Mouse (Mus musculus): ENCODE results near the gene Rbpj. TPM values are rescaled to one million over a fixed set of nuclear protein-coding genes. Genes with fewer than 3 reads are reported as not detected.

Gene Rbpj
- polyA plus RNA-seq, 1 experiment from 2014 or later, result 14.2 TPM

DNA sequence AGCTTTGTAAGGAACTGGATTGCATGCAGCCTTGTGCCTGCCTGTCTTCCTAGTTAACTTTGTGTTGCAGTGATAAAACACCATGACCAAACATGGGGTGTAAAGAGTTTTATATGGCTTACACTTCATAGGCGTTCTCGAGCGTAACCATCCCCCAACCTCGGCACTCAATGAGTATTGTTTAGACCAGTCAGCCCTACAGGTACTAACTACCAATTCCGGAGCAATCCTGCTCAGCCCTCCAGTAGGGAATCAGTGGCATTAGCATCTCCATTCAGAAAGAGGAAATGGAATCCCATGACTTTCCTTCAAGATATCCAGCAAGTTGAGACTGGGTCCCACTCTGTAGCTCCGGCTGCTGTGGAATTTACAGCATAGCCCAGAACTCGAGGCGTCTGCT lies 89.5 kb downstream of the Rbpj start:
- no peak overlapping the region for H3K27ac ChIP-seq (ENCODE audit: low read depth, low read length)
- H3K36me3 ChIP-seq (ENCODE audit: control insufficient read depth, insufficient read depth), result no peaks in the 10 kb centered on the region
- no peaks in the 10 kb centered on the region for H3K4me1 ChIP-seq (replicated peaks; ENCODE audit: control insufficient read depth, insufficient read depth, low read length)
- TF ChIP-seq CTCF (IDR thresholded peaks at IDR 0.05; ENCODE audit: low read depth), result no peak
- no peak overlapping the region for H3K9ac ChIP-seq (ENCODE audit: low read depth, low read length)
- no peaks in the 10 kb centered on the region for H3K27me3 ChIP-seq (replicated peaks; ENCODE audit: control insufficient read depth, insufficient read depth, low read length)
- no peak overlapping the region for H3K4me2 ChIP-seq (replicated peaks; ENCODE audit: low read depth)
- 88% methylated on average over 8 of the region's 8 CpGs for WGBS
- ATAC-seq, result no peak
- H3K9me3 ChIP-seq (ENCODE audit: control insufficient read depth), result no peaks in the 10 kb centered on the region
- H3K4me3 ChIP-seq (ENCODE audit: low read depth, low read length), result no peak overlapping the region

DNA sequence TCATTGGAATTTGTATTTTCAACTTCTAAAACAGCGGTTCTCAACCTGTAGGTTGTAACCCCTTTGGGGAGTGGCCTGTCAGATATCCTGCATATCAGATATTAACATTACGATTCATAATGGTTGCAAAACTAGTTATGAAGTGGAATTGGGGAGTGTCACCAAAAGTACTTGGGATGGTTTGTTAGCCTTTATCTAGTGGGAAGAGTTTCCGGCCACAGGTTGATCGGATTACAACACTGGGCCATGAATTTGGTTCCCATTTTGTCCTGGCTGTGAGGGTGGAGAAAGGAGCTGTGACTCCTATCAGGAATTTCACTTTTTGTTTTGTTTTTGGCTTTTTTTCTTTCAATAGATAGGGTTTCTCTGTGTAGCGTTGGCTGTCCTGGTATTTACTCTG lies 90.0 kb downstream of the Rbpj start:
- Histone ChIP-seq H3K36me3 (ENCODE audit: control insufficient read depth, insufficient read depth) (no peaks in the 10 kb centered on the region), H3K9ac (ENCODE audit: low read depth, low read length) (no peak overlapping the region), H3K27ac (ENCODE audit: low read depth, low read length) (no peak overlapping the region), H3K4me1 (replicated peaks; ENCODE audit: control insufficient read depth, insufficient read depth, low read length) (no peaks in the 10 kb centered on the region), H3K4me2 (replicated peaks; ENCODE audit: low read depth) (no peak overlapping the region), H3K9me3 (ENCODE audit: control insufficient read depth) (no peaks in the 10 kb centered on the region), H3K27me3 (replicated peaks; ENCODE audit: control insufficient read depth, insufficient read depth, low read length) (no peaks in the 10 kb centered on the region), H3K4me3 (ENCODE audit: low read depth, low read length) (no peak overlapping the region)
- TF ChIP-seq CTCF (IDR thresholded peaks at IDR 0.05; ENCODE audit: low read depth), result no peak
- 89% methylated on average over 5 of the region's 5 CpGs for WGBS
- ATAC-seq, result no peak

DNA sequence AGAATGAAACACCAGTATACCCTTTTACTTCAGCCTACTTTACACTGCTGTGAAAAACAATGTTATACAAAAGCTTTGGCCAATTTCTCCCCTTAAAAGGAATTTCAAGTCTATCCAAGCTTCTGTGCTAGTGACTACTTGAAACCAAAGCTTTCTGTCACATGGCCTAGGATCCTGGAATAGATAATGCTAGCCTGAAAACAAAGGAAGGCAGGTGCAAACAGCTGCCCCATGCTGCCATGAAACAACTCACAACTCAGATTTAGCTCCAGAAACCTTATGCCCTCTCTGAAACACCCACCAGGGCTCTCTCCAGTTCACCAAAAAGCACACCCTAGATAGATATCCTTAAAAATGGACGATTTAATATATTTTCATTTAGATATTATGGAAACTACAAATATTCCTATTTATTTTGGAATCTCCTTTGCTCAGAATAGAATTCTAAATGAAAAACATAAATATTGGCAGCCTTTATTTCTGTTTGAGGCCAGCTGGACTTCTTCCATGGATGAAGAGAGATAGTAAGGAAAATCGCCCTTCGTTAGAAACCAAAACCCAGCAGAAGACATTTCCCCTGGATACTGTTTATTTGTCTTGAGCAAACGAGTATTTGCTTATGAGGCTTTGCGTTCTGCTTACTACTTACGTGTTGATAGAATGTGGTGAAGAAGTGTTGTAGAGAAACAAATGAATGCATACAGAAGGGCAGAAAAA lies 91.8 kb downstream of the Rbpj start:
- Histone ChIP-seq H3K9me3 (ENCODE audit: control insufficient read depth) (no peaks in the 10 kb centered on the region), H3K4me3 (ENCODE audit: low read depth, low read length) (no peak overlapping the region), H3K36me3 (ENCODE audit: control insufficient read depth, insufficient read depth) (no peaks in the 10 kb centered on the region), H3K27ac (ENCODE audit: low read depth, low read length) (no peak overlapping the region), H3K9ac (ENCODE audit: low read depth, low read length) (no peak overlapping the region), H3K27me3 (replicated peaks; ENCODE audit: control insufficient read depth, insufficient read depth, low read length) (no peaks in the 10 kb centered on the region), H3K4me2 (replicated peaks; ENCODE audit: low read depth) (no peak overlapping the region), H3K4me1 (replicated peaks; ENCODE audit: control insufficient read depth, insufficient read depth, low read length) (no peaks in the 10 kb centered on the region)
- 63% methylated on average over 6 of the region's 6 CpGs for WGBS
- ATAC-seq, result no peak
- no peak for TF ChIP-seq CTCF (IDR thresholded peaks at IDR 0.05; ENCODE audit: low read depth)

DNA sequence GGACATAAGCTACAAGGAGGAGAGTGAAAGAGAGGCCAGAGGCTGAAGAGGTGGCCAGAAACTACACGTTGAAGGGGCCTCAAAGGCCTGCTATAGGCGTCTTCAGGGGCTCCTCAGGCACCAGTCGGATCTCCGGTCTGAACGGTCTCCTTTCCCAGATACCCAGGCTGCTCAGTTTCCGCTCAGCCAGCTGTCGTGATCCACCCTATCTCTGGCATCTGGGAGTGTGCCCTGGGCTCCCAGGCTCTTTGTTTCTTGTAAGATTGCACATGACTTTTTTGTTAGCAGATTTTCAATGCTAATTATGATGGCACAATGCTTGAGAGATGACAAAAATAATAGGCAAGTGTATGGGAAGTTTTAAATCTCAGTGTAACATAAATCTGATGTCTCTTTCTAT lies 95.2 kb downstream of the Rbpj start:
- Histone ChIP-seq H3K4me3 (ENCODE audit: low read depth, low read length) (no peak overlapping the region), H3K4me2 (replicated peaks; ENCODE audit: low read depth) (no peak overlapping the region), H3K36me3 (ENCODE audit: control insufficient read depth, insufficient read depth) (no peaks in the 10 kb centered on the region), H3K27me3 (replicated peaks; ENCODE audit: control insufficient read depth, insufficient read depth, low read length) (no peaks in the 10 kb centered on the region), H3K9me3 (ENCODE audit: control insufficient read depth) (no peaks in the 10 kb centered on the region), H3K9ac (ENCODE audit: low read depth, low read length) (no peak overlapping the region), H3K4me1 (replicated peaks; ENCODE audit: control insufficient read depth, insufficient read depth, low read length) (no peaks in the 10 kb centered on the region), H3K27ac (ENCODE audit: low read depth, low read length) (no peak overlapping the region)
- WGBS, result 80% methylated on average over 7 of the region's 7 CpGs
- no peak for ATAC-seq
- TF ChIP-seq CTCF (IDR thresholded peaks at IDR 0.05; ENCODE audit: low read depth), result no peak

DNA sequence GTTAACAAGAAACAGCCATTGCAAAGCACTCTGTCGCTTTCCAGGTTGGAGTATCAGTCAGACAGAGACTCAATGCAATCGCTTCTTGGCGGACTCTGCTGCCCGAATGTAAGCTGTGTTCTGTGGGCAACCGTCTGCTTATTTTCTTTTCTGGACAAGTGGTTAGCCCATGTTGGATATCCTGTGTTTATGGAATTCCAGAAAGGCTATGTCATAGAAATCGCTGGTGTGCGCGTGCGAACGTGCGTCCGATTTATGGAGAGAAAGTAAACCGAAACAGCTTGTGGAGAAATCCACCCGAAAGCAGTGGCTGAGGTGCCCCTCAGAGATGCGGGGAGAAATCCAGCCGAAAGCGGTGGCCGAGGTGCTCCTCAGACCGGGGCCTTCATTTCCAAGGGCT lies 98.4 kb downstream of the Rbpj start:
- peak overlapping the region; percentile 17; the same call in 1 of the 2 replicates for H3K4me2 ChIP-seq (replicated peaks; ENCODE audit: low read depth)
- H3K4me3 ChIP-seq (ENCODE audit: low read depth, low read length), result no peak overlapping the region
- 62% methylated on average over 19 of the region's 19 CpGs for WGBS

DNA sequence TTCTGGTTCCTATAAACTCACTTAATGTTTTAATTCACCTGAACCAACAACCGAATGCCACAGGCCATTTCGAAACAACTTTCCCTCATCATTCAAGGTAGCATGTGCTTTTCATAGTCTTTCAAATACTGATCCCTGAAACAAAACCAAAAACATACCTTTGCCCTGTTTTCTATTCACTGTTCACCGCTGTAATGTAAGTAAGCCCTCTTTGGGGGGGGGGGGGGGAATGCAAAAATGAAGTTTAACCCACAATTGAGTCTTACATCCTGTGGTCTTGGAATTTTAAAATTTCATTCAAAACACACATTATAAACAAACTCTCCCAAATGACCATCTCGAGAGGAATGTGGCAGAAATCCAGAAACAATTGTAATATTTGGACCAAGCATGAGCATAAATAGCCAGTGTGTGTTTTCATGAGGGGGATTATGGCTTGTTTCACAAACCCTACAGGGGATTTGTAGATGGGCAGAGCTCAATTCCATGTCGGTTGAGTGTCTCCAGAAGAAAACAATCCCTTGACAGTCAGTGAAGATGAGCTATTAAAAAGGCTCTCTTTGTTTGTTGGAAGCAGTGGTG lies 99.4 kb downstream of the Rbpj start:
- no peak overlapping the region for H3K27ac ChIP-seq (ENCODE audit: low read depth, low read length)

More for the DNA sequence above, 98.4 kb downstream of the Rbpj start:
- no peak for ATAC-seq
- Histone ChIP-seq H3K9ac (ENCODE audit: low read depth, low read length) (no peak overlapping the region), H3K36me3 (ENCODE audit: control insufficient read depth, insufficient read depth) (no peaks in the 10 kb centered on the region), H3K27ac (ENCODE audit: low read depth, low read length) (no peak overlapping the region), H3K9me3 (ENCODE audit: control insufficient read depth) (no peaks in the 10 kb centered on the region), H3K4me1 (replicated peaks; ENCODE audit: control insufficient read depth, insufficient read depth, low read length) (no peaks in the 10 kb centered on the region), H3K27me3 (replicated peaks; ENCODE audit: control insufficient read depth, insufficient read depth, low read length) (no peaks in the 10 kb centered on the region)
- TF ChIP-seq CTCF (IDR thresholded peaks at IDR 0.05; ENCODE audit: low read depth), result no peak

More for the DNA sequence above, 99.4 kb downstream of the Rbpj start:
- no peak overlapping the region for H3K4me2 ChIP-seq (replicated peaks; ENCODE audit: low read depth)
- no peak overlapping the region for H3K9ac ChIP-seq (ENCODE audit: low read depth, low read length)
- no peaks in the 10 kb centered on the region for H3K4me1 ChIP-seq (replicated peaks; ENCODE audit: control insufficient read depth, insufficient read depth, low read length)
- H3K4me3 ChIP-seq (ENCODE audit: low read depth, low read length), result no peak overlapping the region
- no peak for ATAC-seq
- no peak for TF ChIP-seq CTCF (IDR thresholded peaks at IDR 0.05; ENCODE audit: low read depth)
- no peaks in the 10 kb centered on the region for H3K9me3 ChIP-seq (ENCODE audit: control insufficient read depth)
- H3K27me3 ChIP-seq (replicated peaks; ENCODE audit: control insufficient read depth, insufficient read depth, low read length), result no peaks in the 10 kb centered on the region
- WGBS, result 57% methylated on average over 5 of the region's 5 CpGs
- H3K36me3 ChIP-seq (ENCODE audit: control insufficient read depth, insufficient read depth), result no peaks in the 10 kb centered on the region

All from intestine, postnatal 0 days (tissue).